Mouse (Mus musculus) lung, postnatal 36 days (tissue): ENCODE data around the gene Abhd8.

Experiments used
- DNase-seq: peaks from one replicate; pipeline ENCODE4 v3.0.0; 2022; ENCODE audit warnings: mixed read lengths

The Abhd8 gene

GRCm38 (mm10) chr8:71463188-71464033, at the start of gene Abhd8:
Gene Abhd8 (minus strand): TSS chr8:71463655.
- peak; percentile 98 for DNase-seq

GRCm38 (mm10) chr8:71511644-71512043, 48.2 kb upstream of the Abhd8 start, which contains the start of gene Plvap:
Gene Plvap (minus strand): TSS chr8:71511752.
- peak; percentile 84 for DNase-seq

- DNase-seq = no peak
Observed at GRCm38 (mm10) chr8:71509316-71509715, 45.9 kb upstream of the Abhd8 start.

- DNase-seq = peak; percentile 61
Observed at GRCm38 (mm10) chr8:71507589-71508104, 44.2 kb upstream of the Abhd8 start.

GRCm38 (mm10) chr8:71505979-71506378, 42.5 kb upstream of the Abhd8 start:
- no peak for DNase-seq

GRCm38 (mm10) chr8:71505326-71505725, 41.9 kb upstream of the Abhd8 start:
- DNase-seq = no peak

GRCm38 (mm10) chr8:71504349-71504748, 40.9 kb upstream of the Abhd8 start:
- DNase-seq = no peak

GRCm38 (mm10) chr8:71498816-71499690, 35.6 kb upstream of the Abhd8 start:
- DNase-seq = peak; percentile 74

- peak; percentile 60 for DNase-seq
Observed at GRCm38 (mm10) chr8:71497881-71498501, 34.5 kb upstream of the Abhd8 start.

- DNase-seq = no peak
Observed at GRCm38 (mm10) chr8:71497077-71497645, 33.7 kb upstream of the Abhd8 start.

GRCm38 (mm10) chr8:71496481-71496880, 33.0 kb upstream of the Abhd8 start:
- peak; percentile 94 for DNase-seq

GRCm38 (mm10) chr8:71495811-71496210, 32.4 kb upstream of the Abhd8 start:
- DNase-seq = peak; percentile 32

GRCm38 (mm10) chr8:71495039-71495438, 31.6 kb upstream of the Abhd8 start:
- DNase-seq = peak; percentile 96

GRCm38 (mm10) chr8:71488454-71488853, 25.0 kb upstream of the Abhd8 start:
- peak; percentile 95 for DNase-seq

GRCm38 (mm10) chr8:71487691-71488445, 24.4 kb upstream of the Abhd8 start, which contains the start of gene Gtpbp3:
Gene Gtpbp3 (plus strand): TSS chr8:71488103.
- peak; percentile 91 for DNase-seq

- DNase-seq = peak; percentile 40
Observed at GRCm38 (mm10) chr8:71486136-71486529, 22.7 kb upstream of the Abhd8 start.

GRCm38 (mm10) chr8:71485142-71486135, 22.0 kb upstream of the Abhd8 start, which contains the start of gene Ano8:
Gene Ano8 (minus strand): TSS chr8:71485963.
- peak; percentile 93 for DNase-seq

- no peak for DNase-seq
Observed at GRCm38 (mm10) chr8:71484736-71485135, 21.3 kb upstream of the Abhd8 start.

GRCm38 (mm10) chr8:71483932-71484331, 20.5 kb upstream of the Abhd8 start:
- DNase-seq = peak; percentile 61

GRCm38 (mm10) chr8:71478943-71479342, 15.5 kb upstream of the Abhd8 start:
- DNase-seq = no peak
